Mouse (Mus musculus) liver, embryonic 11.5 days (tissue): ENCODE data around the gene Zfp977. TPM values are rescaled to one million over a fixed set of nuclear protein-coding genes. Genes with fewer than 3 reads are reported as not detected.
"Not testable (repeated sequence)": the region's sequence is repeated elsewhere in the genome, so short reads cannot be mapped to it uniquely, and the experiment has no call there.

Experiments used
- ATAC-seq: fragments of 200-750 bp; cut with Nextera tagmentation; replicated peaks from 2 replicates; pipeline ENCODE4 v1.8.0; 2017; ENCODE audit warnings: moderate number of reproducible peaks, mild to moderate bottlenecking, moderate TSS enrichment, moderate library complexity; ENCODE audit not compliant: low FRiP score
- DNase-seq: peaks from one replicate; pipeline ENCODE4 v3.0.0-alpha.2; 2017; ENCODE audit warnings: low spot score
- H3K27ac ChIP-seq: fragments of 300-500 bp; sonication (generic); 2 replicates; pipeline ENCODE4 v1.5.1; 2014; ENCODE audit warnings: mild to moderate bottlenecking, low read depth, low read length, control low read depth
- H3K27me3 ChIP-seq: fragments of 300-500 bp; sonication (generic); replicated peaks from 2 replicates; pipeline ENCODE4 v1.6.1; 2014; ENCODE audit warnings: low read length, mixed read lengths; ENCODE audit not compliant: control insufficient read depth, insufficient read depth
- H3K36me3 ChIP-seq: fragments of 300-500 bp; sonication (generic); 2 replicates; pipeline ENCODE4 v1.6.1; 2014; ENCODE audit warnings: mild to moderate bottlenecking, low read length, moderate library complexity, mixed read lengths; ENCODE audit not compliant: control insufficient read depth, insufficient read depth
- H3K4me1 ChIP-seq: fragments of 300-500 bp; sonication (generic); replicated peaks from 2 replicates; pipeline ENCODE4 v1.6.1; 2014; ENCODE audit warnings: low read length, mixed read lengths; ENCODE audit not compliant: control insufficient read depth, insufficient read depth
- H3K4me2 ChIP-seq: fragments of 300-500 bp; sonication (generic); 2 replicates; pipeline ENCODE4 v1.6.1; 2014; ENCODE audit warnings: mild to moderate bottlenecking, control low read depth, moderate library complexity
- H3K4me3 ChIP-seq: fragments of 300-500 bp; sonication (generic); 2 replicates; pipeline ENCODE4 v1.5.1; 2014; ENCODE audit warnings: low read depth, low read length, control low read depth
- H3K9ac ChIP-seq: fragments of 300-500 bp; sonication (generic); 2 replicates; pipeline ENCODE4 v1.6.1; 2014; ENCODE audit warnings: low read depth, low read length, control low read depth
- H3K9me3 ChIP-seq: fragments of 300-500 bp; sonication (generic); 2 replicates; pipeline ENCODE4 v1.6.1; 2016; ENCODE audit warnings: low read length, inconsistent platforms, mixed read lengths; ENCODE audit not compliant: control insufficient read depth
- WGBS: fragments of 180-500 bp; shearing (Covaris S2); extraction: QIAGEN DNeasy Blood & Tissue Kit; methylation state at CpG from one replicate; pipeline ENCODE4 v1.1.7; 2014; 5-methylcytosine and 5-hydroxymethylcytosine counted together
- microRNA-seq: library from miRNA; unstranded; fragments of <30 nt; microRNA quantifications from one replicate; pipeline ENCODE4, GENCODE M21; 2017; ENCODE audit warnings: borderline number of aligned reads
- polyA plus RNA-seq: library from polyadenylated mRNA; unstranded; fragments of >200 nt; fragmentation: Nextera tagmentation; extraction: Ambion mirVana; gene quantifications from 2 replicates; pipeline ENCODE4 v1.2.1, GENCODE M21; 2014

Zfp977 gene
- 0.79 and 1.2 TPM in 2 replicates for polyA plus RNA-seq

DNA sequence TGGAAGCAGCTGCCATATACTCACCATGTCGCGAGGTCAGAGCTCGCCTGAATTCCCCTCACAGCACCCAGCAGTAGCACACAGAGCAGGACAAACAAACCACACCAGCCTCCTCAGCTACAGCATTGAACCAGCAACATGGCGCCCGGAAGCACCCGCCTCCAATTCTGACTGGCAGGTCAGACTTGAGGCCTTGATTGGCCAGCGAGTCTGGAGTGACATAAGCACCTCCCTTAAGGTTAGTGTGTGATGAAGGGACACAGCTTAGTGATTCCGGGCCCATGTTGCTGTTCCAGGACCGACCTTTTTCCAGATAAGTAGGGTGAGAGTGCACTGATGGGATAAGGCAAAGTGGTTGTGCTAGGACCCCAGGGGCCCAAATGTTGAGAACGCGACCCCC is at the start of gene Zfp977:
Gene Zfp977 (minus strand): TSS at position 135 of the 400 bp plus-strand sequence.
- not testable (repeated sequence) for H3K36me3 ChIP-seq, H3K4me2 ChIP-seq, H3K27me3 ChIP-seq, H3K4me1 ChIP-seq, ATAC-seq, H3K27ac ChIP-seq, DNase-seq, H3K9ac ChIP-seq, H3K9me3 ChIP-seq, H3K4me3 ChIP-seq
- 87% methylated on average over 11 of the region's 11 CpGs for WGBS

DNA sequence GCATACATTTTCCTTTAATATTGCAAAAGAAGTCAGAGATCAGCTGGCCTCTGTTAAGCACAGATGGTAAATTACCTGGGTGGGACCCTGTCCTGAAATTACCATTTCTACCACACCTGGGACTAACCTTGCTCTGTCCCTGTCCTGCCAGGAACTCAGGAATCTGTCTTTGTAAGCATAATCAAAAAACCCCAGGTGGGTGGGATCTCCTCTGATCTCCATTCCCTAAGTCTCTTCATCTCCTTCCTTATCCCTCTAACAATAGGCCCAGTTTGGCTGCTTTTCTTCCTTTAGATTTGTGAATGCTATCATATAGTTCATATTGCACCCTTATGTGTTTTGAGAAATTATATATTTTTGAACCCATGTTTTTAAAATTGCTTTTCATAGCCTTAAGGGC is 38.7 kb upstream of the Zfp977 start:
- H3K36me3 ChIP-seq, ATAC-seq, H3K27ac ChIP-seq, H3K9me3 ChIP-seq, H3K4me2 ChIP-seq, H3K4me1 ChIP-seq, DNase-seq, H3K4me3 ChIP-seq, H3K9ac ChIP-seq, H3K27me3 ChIP-seq: not testable (repeated sequence)

DNA sequence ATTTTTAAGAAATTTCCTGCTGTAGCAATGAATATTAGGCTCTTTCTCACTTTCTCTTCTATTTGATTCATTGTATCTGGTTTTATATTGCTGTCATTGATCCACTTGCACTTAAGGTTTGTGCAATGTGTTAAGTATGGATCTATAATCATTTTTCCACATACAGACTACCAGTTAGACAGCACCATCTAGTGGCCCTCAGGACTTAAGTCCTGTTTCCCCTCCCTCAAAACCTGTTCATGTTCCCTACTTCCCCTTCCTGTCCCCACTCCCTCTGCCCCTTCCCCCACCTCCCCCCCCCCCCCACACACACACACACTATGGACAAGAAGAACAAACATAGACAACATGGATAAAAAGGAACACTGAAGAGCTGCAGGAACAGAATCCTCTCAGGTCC is 3.3 kb upstream of the Zfp977 start:
- not testable (repeated sequence) for DNase-seq, ATAC-seq, H3K9me3 ChIP-seq, H3K4me3 ChIP-seq, H3K36me3 ChIP-seq, H3K9ac ChIP-seq, H3K27ac ChIP-seq, H3K4me1 ChIP-seq, H3K4me2 ChIP-seq, H3K27me3 ChIP-seq

DNA sequence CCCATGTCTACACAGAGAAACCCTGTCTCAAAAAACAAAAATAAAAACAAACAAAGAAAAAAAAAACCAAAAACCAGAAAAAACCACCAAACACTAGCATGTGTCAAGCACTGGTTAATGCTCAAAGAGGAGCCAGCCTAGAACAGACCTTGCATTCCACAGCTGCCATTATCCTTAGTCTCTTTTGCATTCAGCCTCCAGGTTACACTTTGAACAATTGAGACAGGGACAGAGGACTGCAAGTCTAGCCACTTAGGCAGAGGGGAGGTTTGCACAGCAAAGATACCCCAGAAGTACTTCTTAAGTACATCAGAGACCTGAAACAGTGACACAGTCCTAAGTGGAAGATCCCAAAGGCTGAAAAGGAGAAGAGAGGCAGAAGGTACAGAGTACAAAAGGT is 1.0 kb downstream of the Zfp977 start:
- not testable (repeated sequence) for H3K27ac ChIP-seq, H3K9ac ChIP-seq, H3K4me1 ChIP-seq, H3K4me2 ChIP-seq, H3K27me3 ChIP-seq, DNase-seq, ATAC-seq, H3K36me3 ChIP-seq, H3K9me3 ChIP-seq, H3K4me3 ChIP-seq

DNA sequence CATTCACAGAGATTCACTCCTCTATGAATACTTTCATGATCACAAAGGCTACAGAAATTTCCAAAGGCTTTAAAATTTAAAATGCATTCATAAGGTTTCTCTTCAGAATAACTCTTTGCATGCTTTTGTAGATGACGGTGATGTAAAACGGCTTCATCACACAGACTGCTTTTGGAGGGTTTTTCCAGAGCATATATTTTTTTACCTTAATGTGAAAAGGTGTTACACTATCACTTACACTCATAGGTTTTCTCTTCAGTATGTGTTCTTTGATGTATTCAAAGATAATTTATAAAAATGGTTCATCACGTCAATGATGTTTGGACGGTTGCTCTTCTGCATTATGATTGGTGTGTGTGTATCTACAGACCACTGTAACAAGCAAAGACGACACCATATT is 13.9 kb downstream of the Zfp977 start, which contains the start of gene Gm21028:
Gene Gm21028 (minus strand): TSS at position 101 of the 400 bp plus-strand sequence.
- Histone ChIP-seq H3K9ac (no peak within 1 kb of the TSS), H3K27ac (no peak within 1 kb of the TSS), H3K4me2 (no peak within 1 kb of the TSS), H3K27me3 (no peaks in the 10 kb centered on the region), H3K9me3 (peaks cover 18% of the 10 kb centered on the region; the same call in 1 of the 2 replicates), H3K4me1 (no peaks in the 10 kb centered on the region), H3K4me3 (no peak within 1 kb of the TSS), H3K36me3 (no peaks in the 10 kb centered on the region)
- WGBS: 91% methylated on average over 5 of the region's 5 CpGs
- no peak for ATAC-seq
- no peak for DNase-seq

DNA sequence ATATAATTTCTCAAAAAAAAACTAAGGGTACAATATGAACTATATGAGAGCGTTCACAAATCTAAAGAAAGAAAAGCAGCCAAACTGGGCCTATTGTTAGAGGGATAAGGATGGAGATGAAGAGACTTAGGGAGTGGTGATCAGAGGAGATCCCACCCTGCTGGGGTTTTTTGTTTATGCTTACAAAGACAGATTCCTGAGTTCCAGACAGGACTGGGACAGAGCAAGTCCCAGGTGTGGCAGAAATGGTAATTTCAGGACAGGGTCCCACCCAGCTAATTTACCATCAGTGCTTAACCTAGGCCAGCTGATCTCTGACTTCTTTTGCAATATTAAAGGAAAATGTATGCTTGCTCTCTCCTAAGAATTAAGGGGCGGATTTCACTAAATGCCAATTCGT is 40.6 kb downstream of the Zfp977 start:
- Histone ChIP-seq H3K4me3 (no peak overlapping the region), H3K4me1 (no peaks in the 10 kb centered on the region), H3K9ac (no peak overlapping the region), H3K27ac (no peak overlapping the region), H3K36me3 (no peaks in the 10 kb centered on the region), H3K4me2 (no peak overlapping the region), H3K9me3 (no peaks in the 10 kb centered on the region), H3K27me3 (no peaks in the 10 kb centered on the region)
- ATAC-seq (no peak), DNase-seq (no peak)
- WGBS: 77% methylated on average over 3 of the region's 3 CpGs

Small RNA genes within 50 kb of the gene (microRNA-seq; reads per million reads assigned to microRNA genes)
- not detected for gene Gm24938

Other genes starting within 250 kb of the Zfp977 start
- gene 4933421I07Rik, start 144.4 kb downstream of the Zfp977 start, polyA plus RNA-seq: not detected in 2 replicates
- 12.3 and 14.1 TPM in 2 replicates for gene Zfp141, start 86.8 kb downstream of the Zfp977 start, polyA plus RNA-seq
- not detected in 2 replicates for gene Gm21028, start 14.0 kb downstream of the Zfp977 start, polyA plus RNA-seq
- gene Zfp976, start 50.0 kb upstream of the Zfp977 start, polyA plus RNA-seq: 1.6 and 2.8 TPM in 2 replicates
- gene Zfp975, start 100.2 kb upstream of the Zfp977 start, polyA plus RNA-seq: 7.6 and 8.1 TPM in 2 replicates
- gene Gm17067, start 134.5 kb upstream of the Zfp977 start, polyA plus RNA-seq: 0.16 TPM in 1 of 2 replicates, not detected in the other
- gene Vmn2r62, start 201.0 kb upstream of the Zfp977 start, polyA plus RNA-seq: not detected in 2 replicates